Mouse (Mus musculus) adrenal gland, adult 18-20 months (tissue): Measurements from ENCODE around the gene Adam19. TPM values are rescaled to one million over a fixed set of nuclear protein-coding genes. Genes with fewer than 3 reads are reported as not detected.

ENCODE experiments used
- DNase-seq, 2 experiments: peaks; one replicate each; pipeline ENCODE4 v3.0.0; 2021 to 2022; ENCODE audit warnings: low spot score in 2 of 2
- total RNA-seq, 2 experiments: library from RNA; stranded (reverse); gene quantifications; 1 replicate in 1 of 2; 2 replicates in 1 of 2; pipeline ENCODE4 v1.2.3; 2021

Adam19 gene
- total RNA-seq, 2 experiments from 2014 or later: 1.5 to 3.5 TPM

- DNase-seq: no peak
These were observed 39.9 kb downstream of the Adam19 start for GRCm38 (mm10) chr11:46095477-46096264.

- DNase-seq: no peak
These were observed 40.5 kb downstream of the Adam19 start for GRCm38 (mm10) chr11:46096265-46096649.

- DNase-seq: no peak
These were observed 41.3 kb downstream of the Adam19 start for GRCm38 (mm10) chr11:46097062-46097461.

- no peak for DNase-seq
These were observed 46.3 kb downstream of the Adam19 start for GRCm38 (mm10) chr11:46102107-46102506.

- no peak for DNase-seq
These were observed 51.3 kb downstream of the Adam19 start for GRCm38 (mm10) chr11:46107046-46107445.

- DNase-seq: no peak
These were observed 53.4 kb downstream of the Adam19 start for GRCm38 (mm10) chr11:46109206-46109605.

GRCm38 (mm10) chr11:46110156-46110944, 54.6 kb downstream of the Adam19 start:
- no peak for DNase-seq

GRCm38 (mm10) chr11:46110945-46111287, 55.1 kb downstream of the Adam19 start:
- no peak for DNase-seq

GRCm38 (mm10) chr11:46113211-46113610, 57.4 kb downstream of the Adam19 start:
- no peak for DNase-seq

GRCm38 (mm10) chr11:46114221-46114620, 58.4 kb downstream of the Adam19 start:
- DNase-seq: no peak

- no peak for DNase-seq
These were observed 59.2 kb downstream of the Adam19 start for GRCm38 (mm10) chr11:46115011-46115410.

- DNase-seq: no peak
These were observed 59.8 kb downstream of the Adam19 start for GRCm38 (mm10) chr11:46115411-46116173.

GRCm38 (mm10) chr11:46116510-46116909, 60.7 kb downstream of the Adam19 start:
- no peak for DNase-seq

GRCm38 (mm10) chr11:46119624-46120023, 63.8 kb downstream of the Adam19 start:
- no peak for DNase-seq

GRCm38 (mm10) chr11:46120084-46120483, 64.3 kb downstream of the Adam19 start:
- no peak for DNase-seq

GRCm38 (mm10) chr11:46121666-46122065, 65.9 kb downstream of the Adam19 start:
- DNase-seq: no peak

GRCm38 (mm10) chr11:46122875-46123274, 67.1 kb downstream of the Adam19 start:
- DNase-seq: no peak

- DNase-seq: no peak
These were observed 67.6 kb downstream of the Adam19 start for GRCm38 (mm10) chr11:46123328-46123866.

GRCm38 (mm10) chr11:46125093-46125834, 69.5 kb downstream of the Adam19 start:
- DNase-seq: no peak

- DNase-seq: no peak
These were observed 70.0 kb downstream of the Adam19 start for GRCm38 (mm10) chr11:46125835-46126229.

- no peak for DNase-seq
These were observed 70.5 kb downstream of the Adam19 start for GRCm38 (mm10) chr11:46126317-46126716.
